Mouse (Mus musculus): ENCODE measurements around the gene Acot12.

DNA sequence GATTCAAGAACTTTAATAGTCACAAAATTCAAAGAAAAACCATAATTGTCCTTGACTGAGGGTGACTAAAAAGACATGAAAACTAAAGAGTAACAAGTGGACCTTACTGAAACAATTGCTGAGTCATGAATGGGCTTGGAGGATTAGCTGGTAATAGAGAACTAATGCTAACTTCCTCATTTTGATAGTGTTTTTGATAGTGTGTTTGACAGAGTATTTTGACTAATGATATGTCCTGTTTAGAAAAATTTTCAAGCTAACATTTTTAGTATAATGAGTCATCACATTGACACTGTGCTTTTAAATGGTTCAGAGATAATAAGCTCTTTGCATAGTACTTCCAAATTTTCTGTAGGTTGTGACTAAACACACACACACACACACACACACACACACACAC is 13.4 kb upstream of the Acot12 start:
- TF ChIP-seq POLR2A (IDR thresholded peaks at IDR 0.05; ENCODE audit: control insufficient read depth, extremely low read depth, insufficient read depth, low read length, poor library complexity) (no peak), CTCF (IDR thresholded peaks at IDR 0.05; ENCODE audit: borderline replicate concordance, control insufficient read depth, extremely low read depth, insufficient read depth, low read length, poor library complexity) (no peak)
